Mouse (Mus musculus): ENCODE results near the gene Nckap5. TPM values are rescaled to one million over a fixed set of nuclear protein-coding genes. Genes with fewer than 3 reads are reported as not detected.

Gene Nckap5
- polyA plus RNA-seq, 1 experiment from 2014 or later: 16.6 TPM

DNA sequence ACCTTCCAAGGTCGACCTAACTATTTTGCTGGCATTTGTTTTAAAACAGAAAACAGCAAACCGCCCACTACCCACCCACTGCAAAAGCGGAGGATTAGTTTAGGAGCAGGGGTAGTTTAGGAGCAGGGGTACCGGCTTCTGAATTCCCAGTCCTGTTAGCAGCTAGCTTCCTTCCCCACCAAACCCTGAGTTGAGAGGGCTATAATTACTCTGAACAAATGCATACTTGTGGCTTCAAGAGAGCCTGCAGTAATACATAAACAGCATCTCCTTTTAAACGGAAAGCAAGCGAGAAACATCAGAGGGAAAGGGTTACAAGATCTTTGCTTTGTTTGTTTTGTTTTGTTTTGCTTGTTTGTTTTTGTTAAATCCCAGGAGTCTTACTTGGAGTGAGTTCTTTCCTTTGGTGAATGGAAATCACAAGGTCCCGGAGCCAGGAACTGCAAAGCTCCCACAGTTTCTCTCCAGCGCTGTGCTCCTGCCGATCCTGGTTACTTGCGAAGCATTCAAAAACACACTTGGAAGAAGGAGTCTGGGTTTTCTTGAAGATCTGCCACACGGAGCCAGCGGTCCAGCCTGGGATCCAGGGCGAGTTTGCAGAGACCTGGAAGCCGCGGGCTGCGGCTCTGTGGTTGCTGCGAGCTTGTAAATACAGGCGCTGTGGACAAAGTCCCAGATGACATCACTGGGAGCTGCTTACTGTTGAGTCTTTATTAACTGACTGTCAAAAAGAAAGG lies 92.9 kb downstream of the Nckap5 start:
- ATAC-seq: peak; percentile 83
- no peaks in the 10 kb centered on the region for H3K27me3 ChIP-seq (replicated peaks; ENCODE audit: control insufficient read depth, insufficient read depth, low read length)
- peak overlapping the region; percentile 40 for H3K4me3 ChIP-seq (ENCODE audit: low read depth, low read length)
- H3K9ac ChIP-seq (ENCODE audit: low read length): peak overlapping the region; percentile 69
- H3K27ac ChIP-seq (ENCODE audit: low read depth, low read length): peak overlapping the region; percentile 67
- peak; percentile 79 for DNase-seq (ENCODE audit: low spot score)
- WGBS: 2% methylated on average over 18 of the region's 18 CpGs
- H3K36me3 ChIP-seq (ENCODE audit: control insufficient read depth, insufficient read depth, low read length): no peaks in the 10 kb centered on the region
- H3K9me3 ChIP-seq (replicated peaks; ENCODE audit: control insufficient read depth, low read length): no peaks in the 10 kb centered on the region
- peaks cover 15% of the 10 kb centered on the region for H3K4me1 ChIP-seq (ENCODE audit: control insufficient read depth, insufficient read depth, low read length)
- peak overlapping the region; percentile 76 for H3K4me2 ChIP-seq (ENCODE audit: low read length)

DNA sequence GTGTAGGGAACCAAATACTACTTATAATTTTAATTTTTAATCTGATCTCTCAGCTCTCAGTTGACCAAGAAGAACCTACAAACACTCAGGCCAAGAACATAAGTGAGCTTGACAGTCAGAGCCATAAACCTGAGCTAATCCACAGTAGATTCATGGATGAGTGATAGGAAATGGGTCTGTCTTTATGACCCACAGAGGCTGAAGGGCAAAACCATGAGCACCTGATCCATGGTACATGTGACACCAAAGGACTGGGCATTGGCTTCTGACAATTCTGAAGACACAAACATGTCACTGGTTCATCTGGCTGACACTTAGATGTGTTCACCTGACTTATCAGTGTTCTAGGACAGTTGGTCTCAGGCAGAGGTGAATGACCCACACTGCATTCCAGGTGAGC lies 98.9 kb downstream of the Nckap5 start:
- peaks cover 2% of the 10 kb centered on the region; the same call in 1 of the 2 replicates for H3K4me1 ChIP-seq (ENCODE audit: control insufficient read depth, insufficient read depth, low read length)
- H3K36me3 ChIP-seq (ENCODE audit: control insufficient read depth, insufficient read depth, low read length): no peaks in the 10 kb centered on the region
- H3K9me3 ChIP-seq (replicated peaks; ENCODE audit: control insufficient read depth, low read length): no peaks in the 10 kb centered on the region
- no peak for ATAC-seq
- DNase-seq (ENCODE audit: low spot score): no peak
- no peak overlapping the region for H3K4me3 ChIP-seq (ENCODE audit: low read depth, low read length)
- H3K27ac ChIP-seq (ENCODE audit: low read depth, low read length): no peak overlapping the region
- no peaks in the 10 kb centered on the region for H3K27me3 ChIP-seq (replicated peaks; ENCODE audit: control insufficient read depth, insufficient read depth, low read length)
- no peak overlapping the region for H3K4me2 ChIP-seq (ENCODE audit: low read length)
- H3K9ac ChIP-seq (ENCODE audit: low read length): no peak overlapping the region

DNA sequence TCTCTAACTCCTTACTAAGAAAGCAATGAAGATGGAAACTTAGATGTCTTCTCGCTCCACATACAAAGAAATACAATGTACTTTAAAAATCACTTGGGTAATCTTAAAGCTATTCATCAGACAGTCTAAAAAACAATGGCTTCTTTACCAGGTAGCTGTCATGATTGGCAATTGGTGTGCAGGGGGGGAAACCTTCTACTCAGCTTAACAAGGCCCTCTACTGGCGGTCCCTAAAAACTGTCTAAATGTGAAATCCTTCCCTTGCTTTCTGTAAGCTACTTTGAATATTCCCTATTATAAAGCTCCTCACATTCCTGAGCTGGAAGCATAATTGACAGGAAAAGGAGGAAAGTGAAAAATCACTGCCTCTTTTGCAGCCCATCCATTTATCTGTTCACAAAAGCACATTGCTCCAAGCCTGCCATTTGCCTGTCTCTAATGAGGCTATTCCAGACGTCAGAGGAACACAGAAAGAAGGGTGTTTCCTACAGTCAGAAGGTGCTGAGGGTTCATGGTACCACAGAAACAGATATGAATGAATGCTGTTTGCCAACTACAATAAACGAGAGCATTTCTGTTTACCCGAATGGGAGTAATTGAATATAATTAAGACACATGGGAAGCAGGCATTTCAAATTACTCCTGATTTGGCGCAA lies 104.1 kb downstream of the Nckap5 start:
- Histone ChIP-seq H3K36me3 (ENCODE audit: control insufficient read depth, insufficient read depth, low read length) (no peaks in the 10 kb centered on the region), H3K9me3 (replicated peaks; ENCODE audit: control insufficient read depth, low read length) (no peaks in the 10 kb centered on the region), H3K27ac (ENCODE audit: low read depth, low read length) (no peak overlapping the region), H3K4me3 (ENCODE audit: low read depth, low read length) (no peak overlapping the region), H3K4me1 (ENCODE audit: control insufficient read depth, insufficient read depth, low read length) (peaks cover 10% of the 10 kb centered on the region), H3K9ac (ENCODE audit: low read length) (no peak overlapping the region), H3K4me2 (ENCODE audit: low read length) (no peak overlapping the region), H3K27me3 (replicated peaks; ENCODE audit: control insufficient read depth, insufficient read depth, low read length) (no peaks in the 10 kb centered on the region)
- peak; percentile 82 for DNase-seq (ENCODE audit: low spot score)
- WGBS: 21% methylated on average over 6 of the region's 6 CpGs
- ATAC-seq: peak; percentile 53; the same call in 1 of the 2 replicates

DNA sequence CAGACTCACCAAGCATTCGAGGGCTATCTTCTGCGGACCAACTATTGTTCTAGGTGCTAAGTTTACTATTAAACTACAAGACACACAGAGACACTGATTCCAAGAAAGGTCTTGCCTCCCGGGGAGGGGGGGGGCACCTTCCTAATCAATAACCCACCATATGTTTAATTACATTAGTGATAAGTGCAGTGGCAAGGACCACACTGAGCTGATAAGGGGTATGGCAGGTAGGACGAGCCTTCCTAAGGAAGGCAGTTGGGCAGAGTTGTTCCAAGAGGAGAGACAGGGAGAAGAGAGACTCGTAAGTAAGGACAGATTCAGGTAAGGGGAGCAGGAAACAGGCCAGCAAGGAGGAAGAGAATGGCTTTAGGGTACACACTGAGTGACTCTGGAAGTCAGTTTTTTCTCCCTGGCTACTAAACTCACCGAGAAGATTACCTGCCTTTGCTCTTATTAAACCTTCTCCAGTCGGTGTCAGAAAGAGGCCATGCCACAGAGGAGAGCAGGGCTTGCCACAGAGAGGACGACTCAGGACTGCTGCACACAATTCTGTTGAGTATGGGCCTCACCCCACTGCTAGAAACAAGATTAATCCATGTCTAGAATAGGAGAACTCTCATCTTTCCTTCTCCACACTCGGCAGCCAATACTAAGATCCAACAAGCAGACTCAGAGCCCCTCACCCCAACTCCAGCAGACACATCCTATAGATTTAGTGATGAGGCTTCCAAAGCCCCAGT lies 104.8 kb downstream of the Nckap5 start:
- ATAC-seq: no peak
- Histone ChIP-seq H3K4me2 (ENCODE audit: low read length) (no peak overlapping the region), H3K27ac (ENCODE audit: low read depth, low read length) (no peak overlapping the region)

DNA sequence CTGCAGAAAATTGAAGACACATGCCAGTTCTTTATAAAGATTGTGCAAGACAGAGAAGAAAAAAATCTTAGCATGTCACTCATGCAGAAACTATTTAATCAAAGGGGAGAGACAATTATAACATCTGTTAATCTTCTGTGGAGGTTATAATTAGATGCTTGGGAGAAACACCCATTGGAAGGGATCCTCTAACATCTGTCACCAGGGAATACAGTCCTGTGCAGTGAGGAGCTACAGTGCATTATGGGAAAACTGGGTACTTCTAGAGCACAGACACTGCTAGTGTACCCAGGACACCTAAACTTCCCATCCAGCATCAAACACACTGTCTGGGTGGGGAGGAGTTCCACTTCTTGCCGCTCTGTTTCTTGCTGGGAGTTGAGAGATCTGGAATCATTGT lies 108.7 kb downstream of the Nckap5 start:
- H3K27me3 ChIP-seq (replicated peaks; ENCODE audit: control insufficient read depth, insufficient read depth, low read length): no peaks in the 10 kb centered on the region
- peaks cover 10% of the 10 kb centered on the region for H3K4me1 ChIP-seq (ENCODE audit: control insufficient read depth, insufficient read depth, low read length)
- H3K4me2 ChIP-seq (ENCODE audit: low read length): no peak overlapping the region
- H3K9ac ChIP-seq (ENCODE audit: low read length): no peak overlapping the region
- peak; percentile 71; the same call in 1 of the 2 replicates for ATAC-seq
- peak overlapping the region; percentile 21; the same call in 1 of the 2 replicates for H3K27ac ChIP-seq (ENCODE audit: low read depth, low read length)
- no peak overlapping the region for H3K4me3 ChIP-seq (ENCODE audit: low read depth, low read length)
- 76% methylated on average over 1 of the region's 1 CpGs for WGBS
- peak; percentile 59 for DNase-seq (ENCODE audit: low spot score)
- no peaks in the 10 kb centered on the region for H3K36me3 ChIP-seq (ENCODE audit: control insufficient read depth, insufficient read depth, low read length)
- no peaks in the 10 kb centered on the region for H3K9me3 ChIP-seq (replicated peaks; ENCODE audit: control insufficient read depth, low read length)

More for the DNA sequence above, 104.8 kb downstream of the Nckap5 start:
- H3K9me3 ChIP-seq (replicated peaks; ENCODE audit: control insufficient read depth, low read length): no peaks in the 10 kb centered on the region
- 73% methylated on average over 9 of the region's 9 CpGs for WGBS
- H3K27me3 ChIP-seq (replicated peaks; ENCODE audit: control insufficient read depth, insufficient read depth, low read length): no peaks in the 10 kb centered on the region
- no peak for DNase-seq (ENCODE audit: low spot score)
- H3K9ac ChIP-seq (ENCODE audit: low read length): no peak overlapping the region
- no peak overlapping the region for H3K4me3 ChIP-seq (ENCODE audit: low read depth, low read length)
- peaks cover 10% of the 10 kb centered on the region for H3K4me1 ChIP-seq (ENCODE audit: control insufficient read depth, insufficient read depth, low read length)
- no peaks in the 10 kb centered on the region for H3K36me3 ChIP-seq (ENCODE audit: control insufficient read depth, insufficient read depth, low read length)

DNA sequence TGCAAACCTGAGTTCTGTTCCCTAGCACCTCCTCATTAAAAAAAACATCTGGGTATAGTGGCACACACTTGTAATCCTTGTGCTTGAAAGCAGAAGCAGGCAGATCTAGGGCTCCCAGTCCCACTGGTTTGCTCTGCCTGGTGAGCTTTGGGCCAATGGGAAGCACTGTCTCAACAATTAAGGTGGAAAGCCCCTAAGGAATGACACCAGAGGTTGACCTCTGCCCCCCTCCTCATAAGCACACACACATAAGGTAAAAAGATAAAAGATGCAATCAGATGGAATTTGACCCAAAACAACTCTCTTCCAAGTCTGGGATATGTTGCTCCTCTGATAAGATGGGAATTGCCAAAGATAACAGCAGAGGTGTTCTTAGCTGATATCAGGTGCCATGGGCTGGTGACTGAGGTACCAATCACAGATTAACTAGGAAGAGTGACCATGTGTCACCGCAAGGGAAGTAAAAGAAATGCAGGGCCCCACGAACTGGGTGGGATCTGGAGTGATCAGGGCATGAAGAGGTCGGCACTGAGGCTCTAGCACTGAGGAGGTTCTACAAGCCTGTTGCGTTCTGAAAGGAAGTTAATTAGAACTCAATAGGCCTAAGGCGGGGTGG lies 110.8 kb downstream of the Nckap5 start:
- 70% methylated on average over 5 of the region's 5 CpGs for WGBS

DNA sequence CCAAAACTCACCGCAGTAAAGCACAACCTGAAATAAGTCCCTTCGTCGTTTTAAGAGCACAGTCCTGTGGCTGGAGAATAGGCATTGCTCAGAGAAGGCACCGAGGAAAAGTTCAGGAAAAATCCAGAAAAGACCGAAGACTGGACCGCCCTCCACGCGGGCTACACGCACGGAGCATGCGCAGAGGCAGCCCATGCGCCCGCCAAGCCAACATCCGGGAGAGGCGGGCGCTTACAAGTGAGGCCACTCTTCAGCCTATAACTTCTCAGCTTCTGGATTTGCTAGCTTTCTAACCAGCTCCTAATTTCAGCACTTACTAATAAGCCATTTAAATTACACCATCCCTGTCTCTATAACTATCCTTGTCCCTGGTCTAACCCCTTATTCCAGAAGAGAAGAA lies 124.0 kb downstream of the Nckap5 start:
- H3K9ac ChIP-seq (ENCODE audit: low read length): no peak overlapping the region
- H3K36me3 ChIP-seq (ENCODE audit: control insufficient read depth, insufficient read depth, low read length): no peaks in the 10 kb centered on the region
- no peak overlapping the region for H3K4me3 ChIP-seq (ENCODE audit: low read depth, low read length)
- no peaks in the 10 kb centered on the region for H3K4me1 ChIP-seq (ENCODE audit: control insufficient read depth, insufficient read depth, low read length)
- no peak overlapping the region for H3K27ac ChIP-seq (ENCODE audit: low read depth, low read length)
- no peak overlapping the region for H3K4me2 ChIP-seq (ENCODE audit: low read length)
- no peak for DNase-seq (ENCODE audit: low spot score)
- no peak for ATAC-seq
- WGBS: 96% methylated on average over 16 of the region's 16 CpGs
- H3K9me3 ChIP-seq (replicated peaks; ENCODE audit: control insufficient read depth, low read length): no peaks in the 10 kb centered on the region
- no peaks in the 10 kb centered on the region for H3K27me3 ChIP-seq (replicated peaks; ENCODE audit: control insufficient read depth, insufficient read depth, low read length)

More for the DNA sequence above, 110.8 kb downstream of the Nckap5 start:
- H3K4me1 ChIP-seq (ENCODE audit: control insufficient read depth, insufficient read depth, low read length): peaks cover 2% of the 10 kb centered on the region; the same call in 1 of the 2 replicates
- no peak overlapping the region for H3K4me3 ChIP-seq (ENCODE audit: low read depth, low read length)
- no peaks in the 10 kb centered on the region for H3K9me3 ChIP-seq (replicated peaks; ENCODE audit: control insufficient read depth, low read length)
- no peaks in the 10 kb centered on the region for H3K27me3 ChIP-seq (replicated peaks; ENCODE audit: control insufficient read depth, insufficient read depth, low read length)
- H3K4me2 ChIP-seq (ENCODE audit: low read length): no peak overlapping the region
- DNase-seq (ENCODE audit: low spot score) (no peak), ATAC-seq (no peak)
- H3K27ac ChIP-seq (ENCODE audit: low read depth, low read length): no peak overlapping the region
- H3K36me3 ChIP-seq (ENCODE audit: control insufficient read depth, insufficient read depth, low read length): no peaks in the 10 kb centered on the region
- H3K9ac ChIP-seq (ENCODE audit: low read length): no peak overlapping the region

DNA sequence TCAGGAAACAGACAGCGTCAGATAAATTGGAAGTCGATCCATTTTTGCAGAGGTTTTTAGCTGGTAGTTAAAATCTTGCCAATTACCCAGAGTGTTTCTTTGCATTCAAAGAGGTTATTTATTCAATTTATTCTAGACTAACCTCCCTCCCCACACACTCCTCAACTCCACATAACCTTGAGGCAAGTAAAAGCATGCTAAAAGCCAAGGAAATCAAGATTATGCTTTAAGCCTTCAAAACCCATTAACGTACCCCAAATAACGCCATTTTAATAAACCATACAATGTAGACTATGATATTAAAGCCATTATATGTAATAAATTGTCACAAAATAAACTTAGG lies 129.7 kb downstream of the Nckap5 start:
- Histone ChIP-seq H3K27me3 (replicated peaks; ENCODE audit: control insufficient read depth, insufficient read depth, low read length) (no peaks in the 10 kb centered on the region), H3K36me3 (ENCODE audit: control insufficient read depth, insufficient read depth, low read length) (no peaks in the 10 kb centered on the region), H3K9ac (ENCODE audit: low read length) (no peak overlapping the region), H3K4me1 (ENCODE audit: control insufficient read depth, insufficient read depth, low read length) (0 out of 2 replicates have a peak, but pooled peaks cover 5% of the 10 kb centered on the region), H3K27ac (ENCODE audit: low read depth, low read length) (peak overlapping the region; percentile 72), H3K9me3 (replicated peaks; ENCODE audit: control insufficient read depth, low read length) (no peaks in the 10 kb centered on the region), H3K4me2 (ENCODE audit: low read length) (peak overlapping the region; percentile 6), H3K4me3 (ENCODE audit: low read depth, low read length) (no peak overlapping the region)
- 61% methylated on average over 4 of the region's 4 CpGs for WGBS
- no peak for DNase-seq (ENCODE audit: low spot score)
- ATAC-seq: peak; percentile 35; the same call in 1 of the 2 replicates

Data from forebrain, embryonic 14.5 days (tissue).